Mouse (Mus musculus): ENCODE measurements around the gene Vmn1r2.
"Not testable (repeated sequence)": the region's sequence is repeated elsewhere in the genome, so short reads cannot be mapped to it uniquely, and the experiment has no call there.

The Vmn1r2 gene

GRCm38 (mm10) chr4:3167020-3167419 is at the start of gene Vmn1r2:
Gene Vmn1r2 (plus strand): TSS chr4:3167320.
- DNase-seq: not testable (repeated sequence)

- DNase-seq: not testable (repeated sequence)
These were observed 19.2 kb upstream of the Vmn1r2 start for GRCm38 (mm10) chr4:3147926-3148325.

GRCm38 (mm10) chr4:3153320-3153719 is 13.8 kb upstream of the Vmn1r2 start:
- not testable (repeated sequence) for DNase-seq

- not testable (repeated sequence) for DNase-seq
These were observed 2.7 kb upstream of the Vmn1r2 start for GRCm38 (mm10) chr4:3164429-3164828.

GRCm38 (mm10) chr4:3165046-3165445 is 2.1 kb upstream of the Vmn1r2 start:
- DNase-seq: peak in 1 of 2 experiments; percentile 25

GRCm38 (mm10) chr4:3174586-3174985 is 7.5 kb downstream of the Vmn1r2 start:
- not testable (repeated sequence) for DNase-seq

GRCm38 (mm10) chr4:3175756-3176155 is 8.6 kb downstream of the Vmn1r2 start:
- DNase-seq: not testable (repeated sequence)

GRCm38 (mm10) chr4:3176195-3176594 is 9.1 kb downstream of the Vmn1r2 start:
- DNase-seq: not testable (repeated sequence)

GRCm38 (mm10) chr4:3176746-3177490 is 9.8 kb downstream of the Vmn1r2 start:
- DNase-seq: peak in 1 of 2 experiments; percentile 6

- not testable (repeated sequence) for DNase-seq
These were observed 18.1 kb downstream of the Vmn1r2 start, which contains the start of gene Vmn1r3 for GRCm38 (mm10) chr4:3185258-3185657. Gene Vmn1r3 (minus strand): TSS chr4:3185358.

- not testable (repeated sequence) for DNase-seq
These were observed 42.6 kb downstream of the Vmn1r2 start for GRCm38 (mm10) chr4:3209643-3210217.

- not testable (repeated sequence) for DNase-seq
These were observed 46.2 kb downstream of the Vmn1r2 start for GRCm38 (mm10) chr4:3213349-3213748.

GRCm38 (mm10) chr4:3216382-3216781 is 49.3 kb downstream of the Vmn1r2 start:
- not testable (repeated sequence) for DNase-seq
